Mouse (Mus musculus) heart, adult 2 months (tissue): ENCODE results near the gene Prkab1.

Source experiments
- CTCF ChIP-seq: fragments of 200-600 bp; IDR thresholded peaks from 2 replicates; pipeline ENCODE4 v1.8.1; 2022; ENCODE audit warnings: antibody characterized with exemption, mild to moderate bottlenecking, moderate library complexity
- EP300 ChIP-seq: fragments of 200-500 bp; IDR thresholded peaks from 2 replicates; pipeline ENCODE4 v1.6.1; 2011; ENCODE audit warnings: low read depth, low read length, control low read depth; ENCODE audit not compliant: insufficient read depth
- POLR2A ChIP-seq: fragments of 200-500 bp; IDR thresholded peaks from 2 replicates; pipeline ENCODE4 v1.6.1; 2011; ENCODE audit warnings: mild to moderate bottlenecking, low read depth, low read length, control low read depth; ENCODE audit not compliant: insufficient read depth

- TF ChIP-seq CTCF (no peak), POLR2A (no peak), EP300 (no peak)
Observed at GRCm38 (mm10) chr5:116052826-116053225, 28.5 kb upstream of the Prkab1 start.
